Mouse (Mus musculus) induced T-regulatory cell, adult 2 months (primary cell): ENCODE measurements around the gene Phldb2.

Experiments used
- DNase-seq: peaks from one replicate; pipeline ENCODE4 v3.0.0-alpha.2; 2012; ENCODE audit warnings: low read depth

Phldb2 gene

GRCm38 (mm10) chr16:45724061-45724741 is 229.2 kb downstream of the Phldb2 start, which contains the start of gene Tagln3:
Tagln3 (minus strand) TSS chr16:45724608.
- DNase-seq: peak; percentile 28

- no peak for DNase-seq
Observed at GRCm38 (mm10) chr16:45723172-45723901, 230.1 kb downstream of the Phldb2 start.

- DNase-seq: no peak
Observed at GRCm38 (mm10) chr16:45722460-45722951, 230.9 kb downstream of the Phldb2 start.

- DNase-seq: no peak
Observed at GRCm38 (mm10) chr16:45720022-45720630, 233.3 kb downstream of the Phldb2 start.

GRCm38 (mm10) chr16:45718296-45718695 is 235.1 kb downstream of the Phldb2 start:
- DNase-seq: no peak

GRCm38 (mm10) chr16:45714489-45715150 is 238.8 kb downstream of the Phldb2 start:
- no peak for DNase-seq

GRCm38 (mm10) chr16:45713878-45714277 is 239.5 kb downstream of the Phldb2 start:
- no peak for DNase-seq

- DNase-seq: no peak
Observed at GRCm38 (mm10) chr16:45713261-45713660, 240.1 kb downstream of the Phldb2 start.

- no peak for DNase-seq
Observed at GRCm38 (mm10) chr16:45711263-45711662, 242.1 kb downstream of the Phldb2 start.

- DNase-seq: no peak
Observed at GRCm38 (mm10) chr16:45699301-45699700, 254.1 kb downstream of the Phldb2 start.

- DNase-seq: no peak
Observed at GRCm38 (mm10) chr16:45697996-45698395, 255.4 kb downstream of the Phldb2 start.
